Mouse (Mus musculus) hindbrain, embryonic 12.5 days (tissue): ENCODE data around the gene C2cd4c. TPM values are rescaled to one million over a fixed set of nuclear protein-coding genes. Genes with fewer than 3 reads are reported as not detected.
A peak's percentile ranks its signal among the peaks of the same experiment; 100 is the strongest.

Experiments used
- ATAC-seq: fragments of 200-750 bp; cut with Nextera tagmentation; 2 replicates; pipeline ENCODE4 v1.8.0; 2017; ENCODE audit warnings: moderate TSS enrichment; ENCODE audit not compliant: low FRiP score
- H3K27ac ChIP-seq: fragments of 300-500 bp; sonication (generic); 2 replicates; pipeline ENCODE4 v1.5.1; 2016; ENCODE audit warnings: mild to moderate bottlenecking
- H3K27me3 ChIP-seq: fragments of 300-500 bp; sonication (generic); 2 replicates; pipeline ENCODE4 v1.6.1; 2016; ENCODE audit warnings: mild to moderate bottlenecking
- H3K36me3 ChIP-seq: fragments of 300-500 bp; sonication (generic); 2 replicates; pipeline ENCODE4 v1.6.1; 2016; ENCODE audit warnings: mild to moderate bottlenecking
- H3K4me1 ChIP-seq: fragments of 300-500 bp; sonication (generic); 2 replicates; pipeline ENCODE4 v1.6.1; 2016
- H3K4me2 ChIP-seq: fragments of 300-500 bp; sonication (generic); replicated peaks from 2 replicates; pipeline ENCODE4 v1.6.1; 2016; ENCODE audit warnings: mild to moderate bottlenecking
- H3K4me3 ChIP-seq: fragments of 300-500 bp; sonication (generic); 2 replicates; pipeline ENCODE4 v1.5.1; 2016; ENCODE audit warnings: mild to moderate bottlenecking
- H3K9ac ChIP-seq: fragments of 300-500 bp; sonication (generic); 2 replicates; pipeline ENCODE4 v1.6.1; 2016; ENCODE audit warnings: mild to moderate bottlenecking, moderate library complexity
- H3K9me3 ChIP-seq: fragments of 300-500 bp; sonication (generic); replicated peaks from 2 replicates; pipeline ENCODE4 v1.6.1; 2016; ENCODE audit warnings: mild to moderate bottlenecking
- WGBS: fragments of 180-500 bp; shearing (Covaris S2); methylation state at CpG from one replicate; pipeline ENCODE4 v1.1.7; 2016; 5-methylcytosine and 5-hydroxymethylcytosine counted together
- polyA plus RNA-seq: library from polyadenylated mRNA; unstranded; fragments of >200 nt; fragmentation: Nextera tagmentation; extraction: Ambion mirVana; gene quantifications from 2 replicates; pipeline ENCODE4 v1.2.1, GENCODE M21; 2016

C2cd4c gene
- polyA plus RNA-seq, 1 experiment from 2014 or later, result 0.08 TPM

- H3K36me3 ChIP-seq, result no peaks in the 10 kb centered on the region
- ATAC-seq, result no peak
- H3K4me3 ChIP-seq, result no peak overlapping the region
- peaks cover 37% of the 10 kb centered on the region for H3K27me3 ChIP-seq
- H3K9ac ChIP-seq, result no peak overlapping the region
- no peak overlapping the region for H3K4me2 ChIP-seq
- 48% methylated on average over 2 of the region's 2 CpGs for WGBS
- no peaks in the 10 kb centered on the region for H3K9me3 ChIP-seq
- peaks cover 15% of the 10 kb centered on the region for H3K4me1 ChIP-seq
- no peak overlapping the region for H3K27ac ChIP-seq
Observed at GRCm38 (mm10) chr10:79607892-79608291, 5.9 kb downstream of the C2cd4c start.

DNA sequence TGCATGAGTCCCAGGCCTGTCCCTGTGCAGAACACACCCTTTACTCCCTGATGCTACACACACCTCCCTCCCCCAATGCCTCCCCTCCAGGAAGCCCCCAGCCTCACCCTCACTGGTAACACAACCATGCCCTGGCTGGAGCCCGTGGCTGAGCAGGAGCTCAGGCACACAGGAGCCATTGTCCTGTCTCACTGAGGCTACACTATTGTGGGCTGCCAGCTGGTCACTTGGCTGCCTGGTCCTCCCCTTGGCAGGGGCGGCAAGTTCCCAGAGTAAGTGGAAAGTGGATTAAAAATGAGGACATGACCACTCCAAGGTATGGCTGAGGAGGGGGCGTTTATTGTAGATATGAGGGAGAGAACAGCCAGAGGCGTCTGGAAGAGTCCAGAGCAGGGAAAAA is 7.3 kb downstream of the C2cd4c start:
- Histone ChIP-seq H3K4me3 (no peak overlapping the region), H3K27ac (no peak overlapping the region), H3K9ac (no peak overlapping the region), H3K9me3 (no peaks in the 10 kb centered on the region), H3K4me1 (0 out of 2 replicates have a peak, but pooled peaks cover 2% of the 10 kb centered on the region), H3K27me3 (peaks cover 24% of the 10 kb centered on the region), H3K36me3 (no peaks in the 10 kb centered on the region), H3K4me2 (no peak overlapping the region)
- no peak for ATAC-seq
- WGBS, result 68% methylated on average over 4 of the region's 4 CpGs

GRCm38 (mm10) chr10:79597936-79598230 is 15.9 kb downstream of the C2cd4c start:
- Histone ChIP-seq H3K27ac (no peak overlapping the region), H3K4me3 (no peak overlapping the region), H3K9ac (no peak overlapping the region), H3K27me3 (peaks cover 17% of the 10 kb centered on the region), H3K4me2 (no peak overlapping the region), H3K9me3 (no peaks in the 10 kb centered on the region), H3K36me3 (no peaks in the 10 kb centered on the region), H3K4me1 (0 out of 2 replicates have a peak, but pooled peaks cover 2% of the 10 kb centered on the region)
- WGBS, result 77% methylated on average over 4 of the region's 4 CpGs
- no peak for ATAC-seq

DNA sequence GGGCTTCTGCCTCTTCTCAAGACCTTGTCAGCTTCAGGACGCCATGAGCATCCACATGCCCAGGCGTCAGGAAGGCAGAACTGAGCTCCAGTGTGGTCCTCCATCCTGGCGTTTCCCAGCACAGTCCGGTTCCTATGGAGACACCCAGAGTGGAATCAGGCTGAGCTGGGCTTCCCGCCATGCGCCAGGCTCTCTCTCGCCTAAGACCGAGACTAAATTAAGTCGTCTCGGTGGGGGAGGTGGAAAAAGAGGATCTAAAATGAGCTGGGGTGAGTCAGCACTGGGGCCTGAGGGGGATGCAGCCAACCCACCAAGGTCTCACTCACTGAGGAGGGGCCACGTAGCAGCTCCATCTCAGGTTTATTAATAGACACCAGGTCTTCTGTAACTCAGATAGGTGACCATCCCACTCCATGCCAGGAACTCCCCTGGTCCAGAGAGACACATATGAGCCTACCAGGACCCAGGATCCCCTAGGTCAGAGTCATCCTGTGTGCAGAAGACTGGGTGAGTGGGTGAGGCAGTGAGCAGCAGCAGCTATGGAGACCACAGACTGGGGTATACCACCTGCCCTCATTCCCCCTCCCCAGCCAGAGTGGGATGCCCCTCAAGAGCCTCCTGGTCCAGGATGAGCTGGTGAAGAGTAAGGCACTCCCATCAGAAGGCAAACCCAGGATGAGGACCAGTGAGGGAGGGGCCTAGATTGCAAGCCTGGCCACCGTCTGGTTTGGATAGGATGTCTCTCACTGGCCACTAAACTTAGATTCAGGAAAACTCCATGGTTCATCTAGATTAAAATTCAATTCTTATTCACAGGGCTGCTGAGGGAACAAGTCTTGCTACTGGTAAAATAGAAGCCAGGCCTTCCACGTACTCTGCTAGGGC is 16.5 kb downstream of the C2cd4c start:
- H3K9me3 ChIP-seq, result no peaks in the 10 kb centered on the region
- no peaks in the 10 kb centered on the region for H3K36me3 ChIP-seq
- H3K27me3 ChIP-seq, result peaks cover 17% of the 10 kb centered on the region
- WGBS, result 32% methylated on average over 13 of the region's 13 CpGs
- no peak overlapping the region for H3K4me2 ChIP-seq
- no peak overlapping the region for H3K4me3 ChIP-seq
- no peak for ATAC-seq
- no peak overlapping the region for H3K27ac ChIP-seq
- no peak overlapping the region for H3K9ac ChIP-seq
- H3K4me1 ChIP-seq, result 0 out of 2 replicates have a peak, but pooled peaks cover 2% of the 10 kb centered on the region

DNA sequence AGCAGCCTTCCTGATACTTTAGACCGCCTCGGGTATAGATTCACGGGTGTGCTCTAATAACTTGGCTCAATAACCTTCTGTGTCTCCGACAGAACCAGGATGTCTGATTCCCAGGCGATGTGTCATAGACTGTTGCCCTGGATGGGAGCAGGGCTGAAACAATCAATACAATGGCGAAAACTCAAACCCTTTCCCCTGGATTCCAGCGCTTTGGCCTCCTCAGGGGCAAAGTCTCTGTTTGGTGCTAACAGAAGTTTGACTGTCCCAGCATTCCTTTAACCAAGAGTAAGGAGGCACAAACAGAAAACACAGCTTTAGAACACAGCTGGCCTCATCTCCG is 18.3 kb downstream of the C2cd4c start:
- Histone ChIP-seq H3K27me3 (peaks cover 17% of the 10 kb centered on the region), H3K36me3 (no peaks in the 10 kb centered on the region), H3K27ac (no peak overlapping the region), H3K4me3 (no peak overlapping the region), H3K4me1 (0 out of 2 replicates have a peak, but pooled peaks cover 2% of the 10 kb centered on the region), H3K9ac (no peak overlapping the region), H3K4me2 (no peak overlapping the region), H3K9me3 (no peaks in the 10 kb centered on the region)
- peak; percentile 26; the same call in 1 of the 2 replicates for ATAC-seq
- WGBS, result 66% methylated on average over 8 of the region's 8 CpGs

DNA sequence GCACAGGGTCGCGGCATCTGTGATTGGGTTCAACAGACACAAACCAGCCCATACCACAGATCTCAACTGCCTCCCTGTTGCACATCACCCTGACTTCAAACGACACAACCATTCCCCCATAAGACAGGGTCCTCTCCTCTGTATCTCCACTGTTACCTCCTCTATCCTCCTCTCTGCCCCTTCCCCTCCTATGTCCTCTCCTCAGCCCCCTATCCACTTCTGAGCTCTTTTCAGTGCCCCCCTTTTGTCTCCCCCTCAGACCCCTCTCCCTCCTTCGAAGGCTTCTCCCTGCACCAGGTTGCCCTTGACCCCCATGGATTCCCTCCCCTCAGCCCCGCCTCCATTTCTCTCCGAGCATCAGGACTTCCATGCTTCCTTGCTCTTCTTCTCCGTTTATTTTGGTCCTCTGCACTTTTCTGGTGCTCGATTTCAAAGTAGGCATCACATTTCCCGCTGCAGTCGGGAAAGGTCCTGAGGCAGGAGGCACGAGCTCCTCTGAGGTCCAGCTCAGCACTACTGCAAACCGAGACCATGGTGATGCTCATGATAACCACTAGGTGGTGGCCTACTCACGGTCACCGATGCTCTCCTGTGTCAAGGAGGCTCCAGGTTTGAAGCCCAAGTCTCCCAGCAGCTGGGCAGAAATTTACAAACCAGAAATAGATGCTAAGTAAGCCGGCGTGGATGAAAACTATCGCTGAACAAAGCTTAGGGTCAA is 18.8 kb downstream of the C2cd4c start:
- Histone ChIP-seq H3K9ac (no peak overlapping the region), H3K4me2 (0 out of 2 replicates have a peak overlapping the region, but pooled peaks have one; percentile 17), H3K4me1 (0 out of 2 replicates have a peak, but pooled peaks cover 2% of the 10 kb centered on the region), H3K4me3 (no peak overlapping the region), H3K27ac (no peak overlapping the region), H3K36me3 (no peaks in the 10 kb centered on the region), H3K9me3 (no peaks in the 10 kb centered on the region), H3K27me3 (peaks cover 17% of the 10 kb centered on the region)
- WGBS, result 22% methylated on average over 17 of the region's 17 CpGs
- peak; percentile 88 for ATAC-seq

DNA sequence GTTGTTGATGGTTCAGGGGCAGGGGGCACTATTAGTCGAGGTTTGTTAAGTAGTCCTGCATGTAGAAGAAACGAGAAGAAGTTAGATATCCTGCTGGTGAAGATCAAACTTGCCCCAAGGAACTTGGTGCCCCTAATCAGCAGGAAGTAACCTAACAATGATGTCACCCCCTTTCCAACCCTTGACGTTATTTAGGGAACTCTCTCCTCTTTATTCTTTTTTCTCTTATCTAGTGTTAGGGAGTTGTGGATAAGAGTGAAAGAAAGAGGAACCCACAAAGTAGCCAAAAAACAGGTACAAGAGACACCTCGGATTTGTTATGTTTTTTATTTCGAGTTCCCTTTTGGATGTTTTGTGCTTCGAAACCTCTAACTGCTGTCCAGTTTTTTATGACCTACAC is 19.7 kb downstream of the C2cd4c start:
- 0 out of 2 replicates have a peak, but pooled peaks cover 2% of the 10 kb centered on the region for H3K4me1 ChIP-seq
- H3K4me2 ChIP-seq, result no peak overlapping the region
- H3K27ac ChIP-seq, result no peak overlapping the region
- peaks cover 17% of the 10 kb centered on the region for H3K27me3 ChIP-seq
- no peaks in the 10 kb centered on the region for H3K36me3 ChIP-seq
- H3K9me3 ChIP-seq, result no peaks in the 10 kb centered on the region
- no peak for ATAC-seq
- WGBS, result 66% methylated on average over 6 of the region's 6 CpGs
- no peak overlapping the region for H3K4me3 ChIP-seq
- H3K9ac ChIP-seq, result no peak overlapping the region

DNA sequence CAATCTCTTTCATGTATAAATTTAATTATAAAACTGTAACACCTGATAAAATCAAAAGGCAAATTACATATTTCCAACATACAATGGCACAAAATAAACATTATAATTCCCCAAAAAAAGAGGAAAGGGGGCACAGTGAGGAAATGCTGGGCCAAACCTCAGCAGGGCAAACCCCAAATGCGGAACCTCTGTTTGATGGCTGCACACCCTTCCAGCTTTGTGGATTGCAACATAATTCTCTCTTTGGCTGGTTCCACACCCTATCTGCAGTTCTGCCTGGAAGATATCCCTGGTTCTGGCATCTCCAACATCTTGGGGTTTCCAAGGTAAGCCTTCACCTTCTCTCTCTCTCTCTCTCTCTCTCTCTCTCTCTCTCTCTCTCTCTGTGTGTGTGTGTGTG is 23.1 kb downstream of the C2cd4c start:
- H3K9ac ChIP-seq, result no peak overlapping the region
- no peaks in the 10 kb centered on the region for H3K36me3 ChIP-seq
- H3K9me3 ChIP-seq, result no peaks in the 10 kb centered on the region
- H3K4me1 ChIP-seq, result no peaks in the 10 kb centered on the region
- 94% methylated on average over 1 of the region's 1 CpGs for WGBS
- peaks cover 8% of the 10 kb centered on the region for H3K27me3 ChIP-seq
- H3K27ac ChIP-seq, result no peak overlapping the region
- H3K4me2 ChIP-seq, result no peak overlapping the region
- H3K4me3 ChIP-seq, result no peak overlapping the region
- no peak for ATAC-seq

GRCm38 (mm10) chr10:79587752-79588126 is 26.1 kb downstream of the C2cd4c start:
- ATAC-seq, result no peak

GRCm38 (mm10) chr10:79587061-79587751 is 26.6 kb downstream of the C2cd4c start, which contains the start of gene Theg:
TSS of gene Theg (minus strand) at chr10:79587331.
- H3K4me2 ChIP-seq, result no peak within 1 kb of the TSS
- H3K9me3 ChIP-seq, result no peaks in the 10 kb centered on the region
- 76% methylated on average over 5 of the region's 5 CpGs for WGBS
- no peak within 1 kb of the TSS for H3K9ac ChIP-seq
- no peak for ATAC-seq
- no peaks in the 10 kb centered on the region for H3K27me3 ChIP-seq
- no peaks in the 10 kb centered on the region for H3K36me3 ChIP-seq
- H3K4me1 ChIP-seq, result no peaks in the 10 kb centered on the region
- H3K27ac ChIP-seq, result no peak within 1 kb of the TSS
- H3K4me3 ChIP-seq, result no peak within 1 kb of the TSS

More at GRCm38 (mm10) chr10:79587752-79588126, 26.1 kb downstream of the C2cd4c start:
- no peak overlapping the region for H3K9ac ChIP-seq
- no peaks in the 10 kb centered on the region for H3K27me3 ChIP-seq
- no peak overlapping the region for H3K27ac ChIP-seq
- H3K4me2 ChIP-seq, result no peak overlapping the region
- no peak overlapping the region for H3K4me3 ChIP-seq
- no peaks in the 10 kb centered on the region for H3K4me1 ChIP-seq
- no peaks in the 10 kb centered on the region for H3K9me3 ChIP-seq
- H3K36me3 ChIP-seq, result no peaks in the 10 kb centered on the region
- 73% methylated on average over 4 of the region's 4 CpGs for WGBS

DNA sequence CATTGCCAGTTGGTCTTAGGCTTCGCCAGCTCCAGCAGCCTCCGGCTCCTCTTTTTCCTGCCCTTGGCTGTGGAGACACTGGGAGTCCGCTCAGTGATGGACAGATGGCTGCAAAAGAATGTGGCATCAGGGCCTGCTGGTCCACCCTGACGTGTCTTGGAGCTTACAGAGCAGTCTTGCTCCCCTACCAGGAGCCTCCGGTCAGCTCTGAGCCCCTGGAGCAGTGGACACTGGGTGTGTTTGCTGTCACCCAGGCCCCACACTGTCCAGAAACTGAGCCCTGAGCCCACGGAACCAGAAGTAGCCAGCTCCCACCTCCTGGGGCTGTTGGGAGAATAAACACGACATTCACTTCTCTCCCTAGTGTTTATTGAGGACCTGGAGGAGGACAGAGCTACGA is 27.6 kb downstream of the C2cd4c start:
- no peaks in the 10 kb centered on the region for H3K27me3 ChIP-seq
- no peak overlapping the region for H3K27ac ChIP-seq
- no peak overlapping the region for H3K4me2 ChIP-seq
- H3K4me3 ChIP-seq, result no peak overlapping the region
- H3K9me3 ChIP-seq, result no peaks in the 10 kb centered on the region
- no peaks in the 10 kb centered on the region for H3K4me1 ChIP-seq
- H3K36me3 ChIP-seq, result no peaks in the 10 kb centered on the region
- WGBS, result 75% methylated on average over 8 of the region's 8 CpGs
- H3K9ac ChIP-seq, result no peak overlapping the region
- no peak for ATAC-seq

DNA sequence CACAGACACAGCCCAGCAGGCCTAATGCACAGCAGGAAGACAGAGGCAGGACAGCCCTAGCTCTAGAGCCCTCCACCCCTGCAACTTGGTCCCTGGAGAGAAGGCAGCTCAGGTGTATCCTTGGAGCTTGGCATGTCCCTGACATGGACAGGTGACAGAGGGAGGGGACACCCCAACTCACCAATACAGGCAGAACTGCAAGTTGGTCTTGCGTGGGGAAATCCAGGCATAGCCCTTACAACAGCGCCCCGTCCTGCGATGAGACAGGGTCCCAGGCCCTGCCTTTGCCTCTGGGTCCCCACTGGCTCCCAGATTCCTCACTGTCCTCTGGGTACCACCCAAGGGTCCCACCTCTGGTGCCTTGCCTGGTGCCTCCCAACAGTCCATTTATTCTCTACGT is 28.1 kb downstream of the C2cd4c start:
- Histone ChIP-seq H3K27ac (no peak overlapping the region), H3K4me1 (no peaks in the 10 kb centered on the region), H3K36me3 (no peaks in the 10 kb centered on the region), H3K4me3 (no peak overlapping the region), H3K9ac (no peak overlapping the region), H3K9me3 (no peaks in the 10 kb centered on the region), H3K4me2 (no peak overlapping the region), H3K27me3 (no peaks in the 10 kb centered on the region)
- no peak for ATAC-seq
- WGBS, result 94% methylated on average over 5 of the region's 5 CpGs
